Comparison of ENCODE assay signal across 8 mouse cellular contexts in the genomic region with DNA sequence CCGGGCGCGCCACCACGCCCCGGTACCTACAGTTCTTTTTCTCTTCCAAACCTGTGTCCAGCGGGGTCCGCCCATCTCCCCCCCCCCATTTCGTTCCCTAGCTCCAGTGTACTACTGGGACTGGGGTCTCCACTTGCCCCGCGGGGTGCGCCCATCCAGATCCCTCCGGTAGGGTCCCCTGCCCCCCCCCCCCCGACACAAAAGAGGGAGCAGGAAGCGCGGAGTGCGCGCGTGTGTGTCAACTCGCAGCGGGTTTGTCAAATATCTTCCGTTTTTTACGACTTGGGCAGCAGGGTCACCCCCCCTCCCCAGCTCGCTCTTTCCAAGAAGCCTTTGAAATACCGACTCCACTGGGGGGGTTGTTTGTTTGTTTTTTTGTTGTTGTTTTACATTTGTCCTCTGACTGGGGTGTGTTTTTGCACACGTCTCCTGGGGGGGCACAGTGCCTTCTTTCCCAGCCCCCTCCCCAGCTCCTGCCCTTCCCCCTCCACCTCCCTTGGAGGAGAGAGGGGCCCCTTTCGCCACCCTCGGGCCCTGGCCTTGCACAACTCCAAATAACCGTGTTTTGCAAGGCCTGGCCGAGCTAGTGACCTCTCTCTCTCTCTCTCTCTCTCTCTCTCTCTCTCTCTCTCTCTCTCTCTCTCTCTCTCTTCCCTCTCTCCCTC. TPM values are rescaled to one million over a fixed set of nuclear protein-coding genes. Genes with fewer than 3 reads are reported as not detected.
DNase-seq lines count a peak whose midpoint lies in the region; ATAC-seq lines count a peak whose summit lies in the region.

No protein-coding gene starts in this region.

- intact Hi-C loops in gastrocnemius, postnatal 14 days (cut with DNase I; ENCODE audit: low total_unique reads) = no loop called here

- peak overlapping the region; percentile 96 for H3K27ac ChIP-seq in hindbrain, embryonic 12.5 days
- H3K27ac ChIP-seq in liver, embryonic 15.5 days (replicated peaks) = peak overlapping the region; percentile 85

- H3K9ac ChIP-seq in hindbrain, embryonic 12.5 days = peak overlapping the region; percentile 95
- H3K9ac ChIP-seq in liver, embryonic 15.5 days = peak overlapping the region; percentile 74

- peaks cover 11% of the 10 kb centered on the region for H3K27me3 ChIP-seq in hindbrain, embryonic 12.5 days
- H3K27me3 ChIP-seq in liver, embryonic 15.5 days = peaks cover 4% of the 10 kb centered on the region

- DNase-seq in spleen, postnatal 36 days (ENCODE audit: low spot score in 2 of 2) = peak; percentile 60 to 67
- DNase-seq in spleen, postnatal 14 days (ENCODE audit: low spot score in 2 of 2) = no peak
- DNase-seq in naive thymus-derived CD4-positive, alpha-beta T cell, adult 2 months (ENCODE audit: low read depth) = peak; percentile 60
- DNase-seq in gastrocnemius, postnatal 14 days = no peak
- DNase-seq in frontal cortex, adult 2 months (ENCODE audit: extremely low spot score in 1 of 2, low spot score in 1 of 2) = no peak

- WGBS in hindbrain, embryonic 12.5 days = under 1% methylated on average over 24 of the region's 29 CpGs
- WGBS in liver, embryonic 15.5 days (ENCODE audit: insufficient replicate concordance) = 2% methylated on average over 29 of the region's 29 CpGs

- H3K4me3 ChIP-seq in hindbrain, embryonic 12.5 days = peak overlapping the region; percentile 89
- H3K4me3 ChIP-seq in liver, embryonic 15.5 days (replicated peaks) = peak overlapping the region; percentile 83

- H3K4me1 ChIP-seq in hindbrain, embryonic 12.5 days = peaks cover 51% of the 10 kb centered on the region
- peaks cover 84% of the 10 kb centered on the region for H3K4me1 ChIP-seq in liver, embryonic 15.5 days (replicated peaks)

- H3K9me3 ChIP-seq in hindbrain, embryonic 12.5 days (replicated peaks) = no peaks in the 10 kb centered on the region
- no peaks in the 10 kb centered on the region for H3K9me3 ChIP-seq in liver, embryonic 15.5 days (replicated peaks)

- peaks cover 23% of the 10 kb centered on the region for H3K36me3 ChIP-seq in hindbrain, embryonic 12.5 days
- H3K36me3 ChIP-seq in liver, embryonic 15.5 days (replicated peaks) = peaks cover 26% of the 10 kb centered on the region

- peak overlapping the region; percentile 84 for H3K4me2 ChIP-seq in hindbrain, embryonic 12.5 days (replicated peaks)
- H3K4me2 ChIP-seq in liver, embryonic 15.5 days = peak overlapping the region; percentile 98

- ATAC-seq in common myeloid progenitor, adult 5-6 weeks (replicated peaks; ENCODE audit: low read depth, poor library complexity, severe bottlenecking) = 0 out of 2 replicates have a peak, but pooled peaks have one; percentile 12
- no peak for ATAC-seq in hindbrain, embryonic 12.5 days (ENCODE audit: low FRiP score)
- no peak for ATAC-seq in liver, embryonic 15.5 days (ENCODE audit: insufficient read depth)

RNA-seq across cellular contexts. Expression of a gene that starts 1.3 kb away (rescaled TPM):
- total RNA-seq in common myeloid progenitor, adult 5-6 weeks (2017) = 11.5 and 16.0 TPM in 2 replicates
- polyA plus RNA-seq in hindbrain, embryonic 12.5 days (2016; fragmentation: Nextera tagmentation; extraction: Ambion mirVana) = 4.7 and 5.3 TPM in 2 replicates
- polyA plus RNA-seq in liver, embryonic 15.5 days (2015; fragmentation: Nextera tagmentation; extraction: Ambion mirVana) = 6.1 and 7.4 TPM in 2 replicates
- total RNA-seq in gastrocnemius, postnatal 14 days (2021) = 1 to 10 TPM; 2.4 to 2.7 TPM
- polyA plus RNA-seq in frontal cortex, adult 2 months (2012; rRNA removed) = 3.6 and 4.1 TPM in 2 replicates

RNA-seq across cellular contexts. Expression of a gene that starts 7.2 kb away (rescaled TPM):
- total RNA-seq in common myeloid progenitor, adult 5-6 weeks (2017) = 38.4 and 50.7 TPM in 2 replicates
- 173 and 184 TPM in 2 replicates for polyA plus RNA-seq in hindbrain, embryonic 12.5 days (2016; fragmentation: Nextera tagmentation; extraction: Ambion mirVana)
- 52.4 and 55.6 TPM in 2 replicates for polyA plus RNA-seq in liver, embryonic 15.5 days (2015; fragmentation: Nextera tagmentation; extraction: Ambion mirVana)
- 100 to 1,000 TPM in 1 of 2 experiments, 10 to 100 TPM in 1; 98.8 to 106 TPM for total RNA-seq in gastrocnemius, postnatal 14 days (2021)
- 380 and 385 TPM in 2 replicates for polyA plus RNA-seq in frontal cortex, adult 2 months (2012; rRNA removed)

RNA-seq across cellular contexts. Expression of a gene that starts 11.4 kb away (rescaled TPM):
- total RNA-seq in common myeloid progenitor, adult 5-6 weeks (2017) = 0.73 TPM in 1 of 2 replicates, not detected in the other
- 1.2 and 1.6 TPM in 2 replicates for polyA plus RNA-seq in hindbrain, embryonic 12.5 days (2016; fragmentation: Nextera tagmentation; extraction: Ambion mirVana)
- 0.32 and 0.37 TPM in 2 replicates for polyA plus RNA-seq in liver, embryonic 15.5 days (2015; fragmentation: Nextera tagmentation; extraction: Ambion mirVana)
- total RNA-seq in gastrocnemius, postnatal 14 days (2021) = under 1 TPM; 0.27 to 0.44 TPM
- polyA plus RNA-seq in frontal cortex, adult 2 months (2012; rRNA removed) = 10.7 and 11.8 TPM in 2 replicates

RNA-seq across cellular contexts. Expression of a gene that starts 17.5 kb away (rescaled TPM):
- total RNA-seq in common myeloid progenitor, adult 5-6 weeks (2017) = 7.0 and 11.2 TPM in 2 replicates
- polyA plus RNA-seq in hindbrain, embryonic 12.5 days (2016; fragmentation: Nextera tagmentation; extraction: Ambion mirVana) = 25.5 and 54.9 TPM in 2 replicates
- polyA plus RNA-seq in liver, embryonic 15.5 days (2015; fragmentation: Nextera tagmentation; extraction: Ambion mirVana) = not detected in 2 replicates
- total RNA-seq in gastrocnemius, postnatal 14 days (2021) = not detected
- not detected in 2 replicates for polyA plus RNA-seq in frontal cortex, adult 2 months (2012; rRNA removed)

RNA-seq across cellular contexts. Expression of a gene that starts 19.4 kb away (rescaled TPM):
- total RNA-seq in common myeloid progenitor, adult 5-6 weeks (2017) = 17.3 and 19.3 TPM in 2 replicates
- polyA plus RNA-seq in hindbrain, embryonic 12.5 days (2016; fragmentation: Nextera tagmentation; extraction: Ambion mirVana) = 63.3 and 70.0 TPM in 2 replicates
- 16.4 and 18.0 TPM in 2 replicates for polyA plus RNA-seq in liver, embryonic 15.5 days (2015; fragmentation: Nextera tagmentation; extraction: Ambion mirVana)
- total RNA-seq in gastrocnemius, postnatal 14 days (2021) = 10 to 100 TPM; 37.7 to 38.1 TPM
- polyA plus RNA-seq in frontal cortex, adult 2 months (2012; rRNA removed) = 75.9 and 80.7 TPM in 2 replicates

Comparison
In these comparisons a context has a peak if more than half of its experiments do, and no peak if none do; other contexts are left out.
1. DNase-seq: peak in spleen, postnatal 36 days (2 of 2) and naive thymus-derived CD4-positive, alpha-beta T cell, adult 2 months (single experiment); none in spleen, postnatal 14 days (0 of 2), gastrocnemius, postnatal 14 days (single experiment) and frontal cortex, adult 2 months (0 of 2).